Mouse (Mus musculus) lung, postnatal 0 days (tissue): ENCODE data around the gene Il34.

Source experiments
- CTCF ChIP-seq: IDR thresholded peaks from 2 replicates; pipeline ENCODE4 v1.5.1; 2016; ENCODE audit warnings: antibody characterized with exemption, mild to moderate bottlenecking
- EP300 ChIP-seq: IDR thresholded peaks from 2 replicates; pipeline ENCODE4 v1.6.1; 2016; ENCODE audit warnings: antibody characterized with exemption, mild to moderate bottlenecking, control low read depth

DNA sequence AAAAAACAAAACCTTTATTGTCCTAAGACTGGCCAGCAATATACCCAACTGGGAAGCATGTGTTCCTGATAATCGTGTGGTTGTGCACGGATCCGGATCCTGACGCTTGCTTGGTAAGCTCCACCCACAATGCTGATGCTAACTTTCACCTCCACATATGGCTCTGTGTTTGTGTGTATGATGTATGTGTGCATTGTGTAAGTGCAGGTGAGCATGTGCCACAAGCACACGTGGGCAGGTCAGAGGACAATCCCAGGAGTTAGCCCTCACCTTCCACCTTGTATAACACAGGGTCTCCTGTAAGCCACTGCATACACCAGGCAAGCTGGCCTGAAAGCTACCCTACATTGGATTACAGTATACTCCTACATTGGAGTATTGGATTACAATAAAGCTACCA is 37.5 kb upstream of the Il34 start:
- TF ChIP-seq CTCF: no peak
- no peak for TF ChIP-seq EP300
